Mouse (Mus musculus): Measurements from ENCODE around the gene Efcab8.

GRCm38 (mm10) chr2:153848389-153848788, 68.7 kb downstream of the Efcab8 start:
- no peak for TF ChIP-seq CTCF (IDR thresholded peaks at IDR 0.05; ENCODE audit: low read depth)
- TF ChIP-seq EP300 (IDR thresholded peaks at IDR 0.05; ENCODE audit: low read depth) = no peak

Measured in liver, embryonic 14.5 days (tissue).